Mouse (Mus musculus) right cerebral cortex, postnatal 14 days (tissue): ENCODE measurements around the gene Recql5.

ENCODE experiments used
- DNase-seq: peaks from one replicate; pipeline ENCODE4 v3.0.0; 2022

The Recql5 gene

GRCm38 (mm10) chr11:115939690-115940329 is 6.5 kb upstream of the Recql5 start:
- DNase-seq: peak; percentile 66

GRCm38 (mm10) chr11:115933747-115934110 is 452 bp upstream of the Recql5 start:
- no peak for DNase-seq

GRCm38 (mm10) chr11:115931235-115931634 is 2.0 kb downstream of the Recql5 start:
- no peak for DNase-seq

- DNase-seq: no peak
Measured at GRCm38 (mm10) chr11:115929818-115930217, 3.5 kb downstream of the Recql5 start.

- DNase-seq: no peak
Measured at GRCm38 (mm10) chr11:115929031-115929430, 4.2 kb downstream of the Recql5 start.

GRCm38 (mm10) chr11:115921986-115922385 is 11.3 kb downstream of the Recql5 start:
- DNase-seq: no peak

- peak; percentile 53 for DNase-seq
Measured at GRCm38 (mm10) chr11:115920110-115920818, 13.0 kb downstream of the Recql5 start.

GRCm38 (mm10) chr11:115919073-115919472 is 14.2 kb downstream of the Recql5 start:
- DNase-seq: no peak

- DNase-seq: no peak
Measured at GRCm38 (mm10) chr11:115918637-115919036, 14.6 kb downstream of the Recql5 start.

GRCm38 (mm10) chr11:115916579-115916978 is 16.7 kb downstream of the Recql5 start:
- DNase-seq: no peak

GRCm38 (mm10) chr11:115911632-115912376 is 21.5 kb downstream of the Recql5 start, which contains the start of gene Smim6:
TSS of gene Smim6 (plus strand) at chr11:115912017.
- no peak for DNase-seq

GRCm38 (mm10) chr11:115911134-115911561 is 22.1 kb downstream of the Recql5 start:
- DNase-seq: no peak

- no peak for DNase-seq
Measured at GRCm38 (mm10) chr11:115906521-115906920, 26.8 kb downstream of the Recql5 start.

- no peak for DNase-seq
Measured at GRCm38 (mm10) chr11:115906116-115906515, 27.2 kb downstream of the Recql5 start.

- DNase-seq: no peak
Measured at GRCm38 (mm10) chr11:115904956-115905790, 28.1 kb downstream of the Recql5 start.

- DNase-seq: no peak
Measured at GRCm38 (mm10) chr11:115904231-115904955, 28.9 kb downstream of the Recql5 start.

GRCm38 (mm10) chr11:115903384-115904230 is 29.7 kb downstream of the Recql5 start:
- no peak for DNase-seq

GRCm38 (mm10) chr11:115902831-115903230 is 30.4 kb downstream of the Recql5 start:
- DNase-seq: peak; percentile 56

- no peak for DNase-seq
Measured at GRCm38 (mm10) chr11:115902177-115902576, 31.1 kb downstream of the Recql5 start.

GRCm38 (mm10) chr11:115901338-115902161 is 31.7 kb downstream of the Recql5 start:
- no peak for DNase-seq
